Mouse (Mus musculus) MEL (cell line): ENCODE results near the gene Scimp. TPM values are rescaled to one million over a fixed set of nuclear protein-coding genes. Genes with fewer than 3 reads are reported as not detected.

Source experiments
- DNase-seq: peaks from one replicate; pipeline ENCODE4 v3.0.0; 2011; ENCODE audit warnings: low read depth, low spot score
- H3K27ac ChIP-seq: 2 replicates; pipeline ENCODE4 v1.5.1; 2012; ENCODE audit warnings: low read depth, mild to moderate bottlenecking, control low read depth, low read length, moderate library complexity; ENCODE audit not compliant: control insufficient read depth
- H3K27me3 ChIP-seq, 2 experiments: fragments of 150-350 bp in 1 of 2; sonication (generic) in 1 of 2; 2 replicates each; pipeline ENCODE4 v1.6.1; 2012; ENCODE audit warnings: low read length in 2 of 2, mild to moderate bottlenecking in 2 of 2, improper control_type of control experiment in 1 of 2, moderate library complexity in 1 of 2; ENCODE audit not compliant: insufficient read depth in 2 of 2, control insufficient read depth in 1 of 2
- H3K36me3 ChIP-seq, 2 experiments: 2 replicates each; pipeline ENCODE4 v1.6.1; 2012 to 2014; ENCODE audit warnings: low read length in 2 of 2, improper control_type of control experiment in 1 of 2, inconsistent platforms in 1 of 2, mild to moderate bottlenecking in 1 of 2; ENCODE audit not compliant: insufficient read depth in 2 of 2, control insufficient read depth in 1 of 2
- H3K4me1 ChIP-seq, 2 experiments: fragments of 150-350 bp in 1 of 2; sonication (generic) in 1 of 2; 2 replicates each; pipeline ENCODE4 v1.6.1; 2012; ENCODE audit warnings: low read length in 2 of 2, improper control_type of control experiment in 1 of 2, mild to moderate bottlenecking in 1 of 2; ENCODE audit not compliant: insufficient read depth in 2 of 2, control insufficient read depth in 1 of 2
- H3K4me3 ChIP-seq, 2 experiments: fragments of 150-350 bp in 1 of 2; sonication (generic) in 1 of 2; 2 replicates each; pipeline ENCODE4 v1.5.1; 2012; ENCODE audit warnings: low read depth in 2 of 2, low read length in 2 of 2, mild to moderate bottlenecking in 2 of 2, moderate library complexity in 2 of 2, control low read depth in 1 of 2, improper control_type of control experiment in 1 of 2; ENCODE audit not compliant: control insufficient read depth in 1 of 2, insufficient read depth in 1 of 2
- H3K79me2 ChIP-seq: 2 replicates; pipeline ENCODE4 v1.6.1; 2012; ENCODE audit warnings: mild to moderate bottlenecking, low read length, moderate library complexity; ENCODE audit not compliant: control insufficient read depth, poor library complexity, insufficient read depth
- H3K9ac ChIP-seq: 2 replicates; pipeline ENCODE4 v1.6.1; 2012; ENCODE audit warnings: low read depth, mild to moderate bottlenecking, control low read depth, low read length, moderate library complexity; ENCODE audit not compliant: control insufficient read depth, poor library complexity, severe bottlenecking
- H3K9me3 ChIP-seq: fragments of 150-350 bp; sonication (generic); replicated peaks from 2 replicates; pipeline ENCODE4 v1.6.1; 2012; ENCODE audit warnings: mild to moderate bottlenecking, low read length, improper control_type of control experiment, moderate library complexity; ENCODE audit not compliant: insufficient read depth
- BHLHE40 ChIP-seq: IDR thresholded peaks from 2 replicates; pipeline ENCODE4 v1.6.1; 2012; ENCODE audit warnings: low read depth, mild to moderate bottlenecking, inconsistent platforms, low read length, improper control_type of control experiment, borderline replicate concordance
- CHD1 ChIP-seq: IDR thresholded peaks from 2 replicates; pipeline ENCODE4 v1.6.1; 2012; ENCODE audit warnings: low read depth, mild to moderate bottlenecking, inconsistent platforms, low read length, improper control_type of control experiment
- CHD2 ChIP-seq: IDR thresholded peaks from 2 replicates; pipeline ENCODE4 v1.6.1; 2011; ENCODE audit warnings: low read length, improper control_type of control experiment
- E2F4 ChIP-seq: IDR thresholded peaks from 2 replicates; pipeline ENCODE4 v1.6.1; 2011; ENCODE audit warnings: low read depth, low read length, improper control_type of control experiment, borderline replicate concordance
- ELF1 ChIP-seq: IDR thresholded peaks from 2 replicates; pipeline ENCODE4 v1.6.1; 2014; ENCODE audit warnings: low read depth, mild to moderate bottlenecking, inconsistent platforms, low read length, improper control_type of control experiment, moderate library complexity
- EP300 ChIP-seq, 2 experiments: IDR thresholded peaks; 2 replicates each; pipeline ENCODE4 v1.6.1; 2011; ENCODE audit warnings: improper control_type of control experiment in 2 of 2, low read length in 2 of 2, low read depth in 1 of 2, mild to moderate bottlenecking in 1 of 2
- ETS1 ChIP-seq: IDR thresholded peaks from 2 replicates; pipeline ENCODE4 v1.6.1; 2012; ENCODE audit warnings: low read depth, mild to moderate bottlenecking, inconsistent platforms, low read length, improper control_type of control experiment, moderate library complexity
- GABPA ChIP-seq: IDR thresholded peaks from 2 replicates; pipeline ENCODE4 v1.6.1; 2012; ENCODE audit warnings: low read depth, mild to moderate bottlenecking, inconsistent platforms, low read length, improper control_type of control experiment, moderate library complexity
- HCFC1 ChIP-seq: IDR thresholded peaks from 2 replicates; pipeline ENCODE4 v1.6.1; 2012; ENCODE audit warnings: low read depth, mild to moderate bottlenecking, inconsistent platforms, low read length, improper control_type of control experiment, moderate library complexity
- JUND ChIP-seq: IDR thresholded peaks from 2 replicates; pipeline ENCODE4 v1.6.1; 2011; ENCODE audit warnings: low read depth, mild to moderate bottlenecking, improper control_type of control experiment, low read length
- KAT2A ChIP-seq: conservative IDR thresholded peaks from 2 replicates; pipeline ENCODE4 v1.6.1; 2012; ENCODE audit warnings: low read depth, low read length, improper control_type of control experiment, inconsistent platforms
- MAX ChIP-seq: IDR thresholded peaks from 2 replicates; pipeline ENCODE4 v1.6.1; 2011; ENCODE audit warnings: low read length, improper control_type of control experiment
- MAZ ChIP-seq: IDR thresholded peaks from 2 replicates; pipeline ENCODE4 v1.6.1; 2012; ENCODE audit warnings: low read depth, mild to moderate bottlenecking, inconsistent platforms, low read length, improper control_type of control experiment
- MEF2A ChIP-seq: IDR thresholded peaks from 2 replicates; pipeline ENCODE4 v1.6.1; 2014; ENCODE audit warnings: low read depth, mild to moderate bottlenecking, inconsistent platforms, low read length, improper control_type of control experiment; ENCODE audit not compliant: poor library complexity, insufficient replicate concordance, severe bottlenecking; ENCODE audit errors: extremely low read depth
- MXI1 ChIP-seq: IDR thresholded peaks from 2 replicates; pipeline ENCODE4 v1.6.1; 2011; ENCODE audit warnings: mild to moderate bottlenecking, low read depth, low read length, improper control_type of control experiment
- MYB ChIP-seq: IDR thresholded peaks from 2 replicates; pipeline ENCODE4 v1.6.1; 2011; ENCODE audit warnings: mild to moderate bottlenecking, low read depth, low read length, improper control_type of control experiment
- MYC ChIP-seq: IDR thresholded peaks from 2 replicates; pipeline ENCODE4 v1.6.1; 2011; ENCODE audit warnings: low read depth, mild to moderate bottlenecking, low read length, improper control_type of control experiment, moderate library complexity
- NELFE ChIP-seq: IDR thresholded peaks from 2 replicates; pipeline ENCODE4 v1.6.1; 2011; ENCODE audit warnings: low read depth, low read length, improper control_type of control experiment
- NRF1 ChIP-seq: IDR thresholded peaks from 2 replicates; pipeline ENCODE4 v1.6.1; 2014; ENCODE audit warnings: low read depth, mild to moderate bottlenecking, inconsistent platforms, low read length, improper control_type of control experiment, moderate library complexity; ENCODE audit not compliant: poor library complexity, insufficient read depth, severe bottlenecking
- POLR2A ChIP-seq, 2 experiments: IDR thresholded peaks; 2 replicates each; pipeline ENCODE4 v1.6.1; 2011 to 2012; ENCODE audit warnings: low read length in 2 of 2, mild to moderate bottlenecking in 2 of 2, control low read depth in 1 of 2, improper control_type of control experiment in 1 of 2, low read depth in 1 of 2, moderate library complexity in 1 of 2; ENCODE audit not compliant: control insufficient read depth in 1 of 2, insufficient read depth in 1 of 2, poor library complexity in 1 of 2
- POLR2AphosphoS2 ChIP-seq: IDR thresholded peaks from 2 replicates; pipeline ENCODE4 v1.6.1; 2011; ENCODE audit warnings: low read length, improper control_type of control experiment
- RAD21 ChIP-seq: IDR thresholded peaks from 2 replicates; pipeline ENCODE4 v1.6.1; 2011; ENCODE audit warnings: mild to moderate bottlenecking, low read depth, low read length, improper control_type of control experiment
- RCOR1 ChIP-seq: IDR thresholded peaks from 2 replicates; pipeline ENCODE4 v1.6.1; 2012; ENCODE audit warnings: low read depth, mild to moderate bottlenecking, inconsistent platforms, low read length, improper control_type of control experiment
- SIN3A ChIP-seq: IDR thresholded peaks from 2 replicates; pipeline ENCODE4 v1.6.1; 2012; ENCODE audit warnings: low read length, improper control_type of control experiment, inconsistent platforms
- TAL1 ChIP-seq: IDR thresholded peaks from 2 replicates; pipeline ENCODE4 v1.6.1; 2012; ENCODE audit warnings: mild to moderate bottlenecking, inconsistent platforms, low read length, moderate library complexity, mixed read lengths
- TBP ChIP-seq: IDR thresholded peaks from 2 replicates; pipeline ENCODE4 v1.8.0; 2011; ENCODE audit warnings: low read depth, low read length, improper control_type of control experiment
- TCF12 ChIP-seq: IDR thresholded peaks from 2 replicates; pipeline ENCODE4 v1.6.1; 2014; ENCODE audit warnings: low read depth, mild to moderate bottlenecking, inconsistent platforms, low read length, improper control_type of control experiment, moderate library complexity
- UBTF ChIP-seq: IDR thresholded peaks from 2 replicates; pipeline ENCODE4 v1.6.1; 2012; ENCODE audit warnings: low read depth, mild to moderate bottlenecking, inconsistent platforms, low read length, improper control_type of control experiment, moderate library complexity, borderline replicate concordance; ENCODE audit not compliant: insufficient read depth
- USF1 ChIP-seq: IDR thresholded peaks from 2 replicates; pipeline ENCODE4 v1.6.1; 2014; ENCODE audit warnings: low read depth, mild to moderate bottlenecking, inconsistent platforms, low read length, improper control_type of control experiment, moderate library complexity
- USF2 ChIP-seq, 2 experiments: IDR thresholded peaks; 2 replicates each; pipeline ENCODE4 v1.6.1; 2011 to 2012; ENCODE audit warnings: improper control_type of control experiment in 2 of 2, low read length in 2 of 2, borderline replicate concordance in 1 of 2, inconsistent platforms in 1 of 2, low read depth in 1 of 2, mild to moderate bottlenecking in 1 of 2; ENCODE audit not compliant: insufficient read depth in 1 of 2
- ZKSCAN1 ChIP-seq: IDR thresholded peaks from 2 replicates; pipeline ENCODE4 v1.6.1; 2012; ENCODE audit warnings: low read depth, mild to moderate bottlenecking, inconsistent platforms, low read length, improper control_type of control experiment, moderate library complexity
- ZMIZ1 ChIP-seq: IDR thresholded peaks from 2 replicates; pipeline ENCODE4 v1.6.1; 2012; ENCODE audit warnings: low read depth, mild to moderate bottlenecking, inconsistent platforms, low read length, improper control_type of control experiment, moderate library complexity
- ZNF384 ChIP-seq: IDR thresholded peaks from 2 replicates; pipeline ENCODE4 v1.6.1; 2012; ENCODE audit warnings: low read depth, mild to moderate bottlenecking, inconsistent platforms, low read length, improper control_type of control experiment
- polyA plus RNA-seq, 2 experiments: library from polyadenylated mRNA; stranded (reverse) in 1 of 2; unstranded in 1 of 2; fragments of >175 nt in 1 of 2; fragments of >200 nt in 1 of 2; gene quantifications; 2 replicates each; pipeline versions ENCODE4 v1.2.1 to v1.2.4; 2012; ENCODE audit warnings: low replicate concordance in 2 of 2, low read depth in 1 of 2; ENCODE audit not compliant: insufficient read length in 2 of 2, insufficient read depth in 1 of 2, missing spikeins in 1 of 2
- total RNA-seq: library from RNA; depleted of rRNA; stranded (reverse); fragments of 300-350 nt; gene quantifications from 2 replicates; pipeline ENCODE4 v1.2.3, GENCODE M21; 2012

The Scimp gene
- total and polyA plus RNA-seq, 3 experiments = not detected

GRCm38 (mm10) chr11:70844559-70845456 is 32.4 kb upstream of the Scimp start, which contains the start of gene Rabep1:
Gene Rabep1 (plus strand): TSS chr11:70844778.
- H3K4me1 ChIP-seq = peaks cover 11 to 23% of the 10 kb centered on the region in 2 experiments
- DNase-seq = peak; percentile 97
- peak within 1 kb of the TSS; percentile 31 for H3K27ac ChIP-seq
- TF ChIP-seq MYB (no peak), HCFC1 (peak; percentile 75), MXI1 (peak; percentile 84), E2F4 (no peak), MAZ (peak; percentile 93; the same call in 1 of the 2 replicates), TCF12 (peak; percentile 91), GABPA (no peak), KAT2A (no peak; the same call in 1 of the 2 replicates), NELFE (peak; percentile 89), USF1 (peak; percentile 99), ELF1 (peak; percentile 31; the same call in 1 of the 2 replicates), MYC (peak; percentile 73; the same call in 1 of the 2 replicates), RCOR1 (no peak), SIN3A (peak; percentile 66; the same call in 1 of the 2 replicates), EP300 (IDR thresholded peaks at IDR 0.05; ENCODE audit: low read depth in 1 of 2, low read length in 2 of 2) (0 out of 4 replicates have a peak, but pooled peaks of 1 of the 2 experiments have one; percentile 23), BHLHE40 (peak; percentile 99), ZNF384 (no peak), UBTF (no peak), RAD21 (no peak), MEF2A (peak; percentile 29; the same call in 1 of the 2 replicates), POLR2AphosphoS2 (peak; percentile 72; the same call in 1 of the 2 replicates), MAX (peak; percentile 72), TBP (peak; percentile 67; the same call in 1 of the 2 replicates), TAL1 (no peak), JUND (no peak), NRF1 (peak; percentile 96), CHD2 (no peak), POLR2A (IDR thresholded peaks at IDR 0.05; ENCODE audit: control insufficient read depth in 1 of 2, insufficient read depth in 1 of 2, low read depth in 1 of 2, low read length in 2 of 2, poor library complexity in 1 of 2) (peak; percentile 82 to 89), ZKSCAN1 (no peak), ETS1 (no peak), CHD1 (no peak), USF2 (IDR thresholded peaks at IDR 0.05; ENCODE audit: borderline replicate concordance in 1 of 2, insufficient read depth in 1 of 2, low read depth in 1 of 2, low read length in 2 of 2) (peak; percentile 81 to 95; a peak in 3 of 4 replicates), ZMIZ1 (peak; percentile 67; the same call in 1 of the 2 replicates)
- H3K9me3 ChIP-seq = no peaks in the 10 kb centered on the region
- peaks cover 0 to 22% of the 10 kb centered on the region in 2 experiments; a peak in 3 of 4 replicates for H3K36me3 ChIP-seq
- peak within 1 kb of the TSS; percentile 91 for H3K9ac ChIP-seq
- peaks cover 38% of the 10 kb centered on the region for H3K79me2 ChIP-seq
- H3K27me3 ChIP-seq = peaks cover 0 to 2% of the 10 kb centered on the region in 2 experiments
- peak within 1 kb of the TSS; percentile 71 to 95 for H3K4me3 ChIP-seq
